Mouse (Mus musculus) retina, adult 2 months (tissue): ENCODE measurements at regions not wholly inside any gene's neighbourhood (a gene's known extent, or its start where the extent isn't known, plus 50 kb on each side); places are given as distances from the start of the nearest gene placed in this dataset.

ENCODE experiments used
- DNase-seq: peaks from one replicate; pipeline ENCODE4 v3.0.0-alpha.2; 2012; ENCODE audit warnings: low read depth, low spot score

- no peak for DNase-seq
These were observed 181.4 kb upstream of the Nlrp1b start for GRCm38 (mm10) chr11:71411958-71412357.

GRCm38 (mm10) chr11:71414403-71415140, 184.0 kb upstream of the Nlrp1b start:
- DNase-seq = no peak

DNA sequence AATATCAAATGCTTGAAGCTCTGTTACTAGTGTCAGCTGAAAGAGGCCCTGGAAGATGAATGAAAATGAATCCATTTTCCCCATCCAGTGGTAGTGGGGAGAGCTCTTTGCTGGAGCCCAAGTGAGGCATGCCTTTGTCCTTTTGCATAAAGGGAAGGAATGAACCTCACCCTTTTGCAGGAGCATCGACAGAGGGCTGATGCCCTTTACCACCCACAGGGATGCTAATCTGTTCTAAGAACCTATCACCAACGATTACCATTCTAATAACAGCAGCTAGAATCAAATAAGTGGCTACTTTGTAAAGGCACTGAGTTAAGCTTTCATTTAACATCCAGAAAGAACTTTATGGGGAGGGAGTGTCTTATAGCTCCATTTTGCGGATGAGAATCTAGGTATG, 184.9 kb upstream of the Nlrp1b start:
- DNase-seq = no peak

GRCm38 (mm10) chr11:71422291-71422840, 191.8 kb upstream of the Nlrp1b start:
- no peak for DNase-seq

- no peak for DNase-seq
These were observed 192.7 kb upstream of the Nlrp1b start for GRCm38 (mm10) chr11:71423242-71423641.

GRCm38 (mm10) chr11:71424879-71425278, 194.3 kb upstream of the Nlrp1b start:
- DNase-seq = no peak

DNA sequence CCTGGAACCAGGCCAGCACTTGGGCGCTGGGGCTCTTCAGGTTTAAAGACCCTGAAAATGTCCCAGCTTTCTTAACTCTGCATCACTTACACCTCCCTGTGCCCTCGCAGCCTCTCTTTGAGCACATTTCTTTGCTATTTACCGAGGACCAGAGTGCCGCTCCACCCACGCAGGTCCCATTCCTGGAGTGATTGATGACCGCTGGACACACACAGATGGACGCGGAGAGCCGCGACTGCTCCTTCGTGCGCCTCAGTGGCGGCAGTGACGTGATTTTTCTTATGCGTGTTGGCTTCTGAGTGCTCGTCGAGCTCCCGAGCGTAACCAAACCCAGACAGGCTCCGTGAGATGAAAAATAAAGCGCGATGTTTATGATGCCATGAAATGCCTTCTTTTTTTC, 199.2 kb upstream of the Nlrp1b start:
- no peak for DNase-seq

GRCm38 (mm10) chr11:71434241-71434640, 203.7 kb upstream of the Nlrp1b start:
- no peak for DNase-seq

GRCm38 (mm10) chr11:71434886-71435285, 204.4 kb upstream of the Nlrp1b start:
- DNase-seq = no peak

DNA sequence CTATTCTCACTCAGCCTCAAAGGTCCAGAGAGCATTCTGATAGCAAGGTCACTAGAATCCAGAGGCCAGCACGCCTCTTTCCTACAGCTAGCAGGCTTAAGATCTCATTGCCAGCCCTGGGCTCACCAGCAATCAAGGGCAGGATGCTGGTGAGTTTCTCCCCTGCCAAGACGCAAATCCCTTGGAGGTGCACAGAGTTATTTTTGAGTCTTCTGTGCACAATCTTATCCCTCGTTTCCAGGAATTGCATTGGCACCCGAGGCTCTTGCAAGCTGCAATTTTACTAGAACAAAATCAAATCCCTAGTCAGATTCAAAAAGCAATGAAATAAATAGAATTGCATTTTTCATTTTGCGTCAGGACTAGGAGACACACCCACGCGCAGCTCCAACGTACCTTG, 205.2 kb upstream of the Nlrp1b start:
- no peak for DNase-seq

DNA sequence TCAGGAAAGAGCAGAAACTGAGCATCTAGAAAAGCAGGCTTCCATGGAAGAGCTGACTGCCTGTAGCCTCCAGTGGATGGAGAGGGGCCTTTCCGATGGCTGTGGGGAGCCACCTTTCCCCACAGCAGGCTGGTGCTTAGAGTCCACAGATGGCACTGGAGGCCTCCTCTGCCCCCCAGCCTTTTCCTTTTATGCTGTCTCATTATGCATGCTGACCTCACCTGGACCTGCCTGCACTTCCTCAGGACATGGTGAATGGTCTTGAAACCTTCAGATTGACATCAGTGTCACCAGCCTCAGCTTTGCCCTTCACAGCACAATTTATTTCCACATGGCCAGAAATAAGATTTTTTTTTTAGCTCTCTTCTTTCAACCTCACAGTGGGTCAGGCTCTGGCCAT, 205.8 kb upstream of the Nlrp1b start:
- no peak for DNase-seq

DNA sequence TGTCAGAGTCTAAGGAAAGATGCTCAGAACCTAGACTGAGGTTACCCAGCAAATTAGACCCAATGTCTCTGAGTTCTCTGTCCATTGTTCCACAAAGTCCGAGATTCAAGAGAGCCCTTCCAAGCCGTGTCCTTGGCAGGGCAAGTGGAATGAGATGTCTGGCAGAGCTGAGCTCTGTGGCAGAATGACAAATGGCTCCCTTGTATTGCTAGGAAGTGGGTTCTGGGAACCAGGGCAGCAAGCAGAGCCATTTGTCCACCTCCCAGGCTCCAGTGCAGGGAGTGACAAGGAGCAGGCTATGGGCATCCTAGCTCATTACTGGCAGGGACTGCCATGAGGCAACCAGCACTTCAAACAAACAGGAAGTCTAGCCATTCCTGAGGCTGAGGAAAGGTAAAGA, 206.3 kb upstream of the Nlrp1b start:
- no peak for DNase-seq

DNA sequence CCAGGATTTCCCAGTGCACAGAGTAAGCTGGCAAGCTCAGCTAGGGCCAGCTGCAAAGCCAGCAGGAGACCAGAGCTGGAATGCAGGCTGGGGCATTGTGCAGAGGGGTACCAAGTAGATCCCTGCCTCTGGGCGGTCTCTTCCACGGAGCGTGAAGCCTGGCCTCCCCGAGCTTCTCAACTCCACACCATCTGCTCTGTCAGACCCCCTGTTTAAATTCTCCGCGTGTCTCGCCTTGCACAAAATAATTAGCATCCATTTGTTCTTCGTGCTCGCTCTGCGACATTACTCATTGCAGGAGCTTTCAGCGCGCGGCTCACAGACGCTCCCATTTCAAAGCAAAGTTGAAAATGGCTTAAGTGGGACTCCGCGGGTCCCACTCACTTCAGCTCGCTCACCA, 209.3 kb upstream of the Nlrp1b start:
- no peak for DNase-seq

DNA sequence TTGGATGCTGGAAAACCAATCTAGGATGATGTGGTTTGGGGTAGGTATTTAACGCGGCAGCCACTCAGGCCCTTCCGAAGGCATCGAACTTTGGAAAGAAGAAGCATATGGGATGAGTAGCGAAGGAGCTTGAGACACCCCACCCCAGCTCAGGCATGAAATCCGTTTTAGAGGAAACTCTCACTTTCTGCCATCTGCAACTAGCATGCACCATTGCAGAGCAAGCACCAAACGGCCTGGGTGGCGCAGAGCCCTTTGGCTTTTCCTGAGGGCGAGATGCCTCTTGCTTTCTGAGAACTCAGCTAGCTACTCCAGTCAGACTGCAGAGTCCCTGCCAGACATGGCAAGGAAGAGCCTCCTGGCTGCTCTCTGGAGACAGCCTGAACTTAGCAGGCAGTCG, 209.9 kb upstream of the Nlrp1b start:
- DNase-seq = no peak

- no peak for DNase-seq
These were observed 213.5 kb upstream of the Nlrp1b start for GRCm38 (mm10) chr11:71444056-71444455.

DNA sequence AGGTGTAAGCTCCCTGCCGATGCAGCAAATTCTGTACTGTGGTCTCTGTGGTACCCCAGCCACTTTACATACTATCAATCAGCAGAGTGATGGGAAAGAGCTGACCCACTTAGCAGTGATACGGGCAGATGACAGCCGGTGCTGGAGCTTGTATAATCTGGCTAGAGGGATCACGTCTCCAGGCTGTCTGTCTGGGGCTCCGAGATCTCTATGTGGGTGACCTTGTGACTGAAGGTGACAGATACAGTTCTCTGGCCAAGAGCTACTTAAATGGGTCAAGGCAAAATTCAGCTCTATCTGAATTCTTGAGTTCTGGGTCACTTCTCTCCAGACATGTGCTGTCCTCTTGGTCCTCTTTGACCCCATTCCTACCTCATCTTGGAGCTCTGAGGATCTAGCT, 216.1 kb upstream of the Nlrp1b start:
- no peak for DNase-seq

- DNase-seq = no peak
These were observed 217.6 kb upstream of the Nlrp1b start for GRCm38 (mm10) chr11:71447841-71448745.

DNA sequence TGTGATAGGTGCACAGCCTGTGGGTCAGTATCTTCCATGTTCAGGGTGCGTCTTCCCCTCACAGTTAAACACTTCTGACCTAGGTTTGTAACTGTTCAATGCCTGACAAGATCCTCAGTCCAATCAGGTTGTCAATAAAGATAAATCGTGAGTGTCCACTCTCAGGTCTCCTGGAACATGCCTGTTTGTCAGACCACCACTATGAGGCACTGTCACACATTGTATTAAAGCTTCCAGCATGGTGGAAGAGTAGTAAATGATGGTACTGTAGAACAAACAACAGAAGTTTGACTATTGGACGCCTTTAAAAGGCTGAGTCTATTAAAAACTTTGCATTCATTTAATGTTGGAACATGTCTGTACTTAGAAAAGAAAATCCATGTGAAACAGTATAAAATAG, 249.6 kb upstream of the Nlrp1b start:
- DNase-seq = no peak

DNA sequence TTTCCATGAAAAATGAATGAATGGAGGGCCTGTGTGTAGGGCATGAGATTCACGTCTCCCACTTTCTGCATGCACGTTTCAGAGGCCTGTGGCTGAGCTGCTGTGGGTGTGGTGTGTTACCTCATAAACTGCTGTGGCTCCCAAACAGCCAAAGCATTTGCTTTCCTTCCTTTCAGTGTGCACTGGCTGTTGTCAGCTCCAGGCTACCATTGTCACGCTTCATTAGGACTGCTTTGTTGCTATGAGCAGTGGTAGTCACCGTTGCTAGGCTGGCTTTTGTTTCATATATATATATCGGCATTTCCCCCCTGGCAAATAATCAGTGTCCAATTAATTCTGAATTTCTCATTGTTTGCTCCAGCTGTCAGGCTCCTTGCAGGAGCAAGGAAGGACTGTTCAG, 251.9 kb upstream of the Wscd1 start:
- no peak for DNase-seq

DNA sequence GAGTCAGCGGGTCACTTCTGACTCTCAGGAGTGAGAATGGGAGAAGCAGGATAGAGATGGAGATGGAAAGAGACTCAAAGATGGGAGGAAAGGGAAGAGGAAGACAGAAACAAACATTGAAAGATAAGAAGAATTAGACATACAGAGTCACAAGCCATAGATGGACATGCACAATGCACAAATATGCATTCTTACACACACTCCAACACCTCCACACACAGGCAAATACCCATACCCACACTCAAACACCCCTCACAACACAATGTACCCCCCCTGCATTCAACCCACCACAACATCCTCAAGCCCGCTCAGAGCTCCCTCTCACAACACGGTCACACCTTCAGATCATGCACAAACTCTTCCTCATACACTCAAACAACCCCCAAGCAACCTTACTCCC, 251.4 kb upstream of the Wscd1 start:
- DNase-seq = no peak

- DNase-seq = no peak
These were observed 247.6 kb upstream of the Wscd1 start for GRCm38 (mm10) chr11:71502156-71502555.

- DNase-seq = no peak
These were observed 237.3 kb upstream of the Wscd1 start for GRCm38 (mm10) chr11:71512271-71513066.
